Mouse (Mus musculus) layer of hippocampus, adult 2 months (tissue): ENCODE results near the gene Usf2. TPM values are rescaled to one million over a fixed set of nuclear protein-coding genes. Genes with fewer than 3 reads are reported as not detected.
"Not testable (repeated sequence)": the region's sequence is repeated elsewhere in the genome, so short reads cannot be mapped to it uniquely, and the experiment has no call there.

Experiments
- DNase-seq, 2 experiments: peaks; one replicate each; pipeline ENCODE4 v3.0.0; 2022; ENCODE audit warnings: low spot score in 2 of 2
- H3K27ac ChIP-seq: fragments of 200-600 bp; 2 replicates; pipeline ENCODE4 v1.8.1; 2022
- H3K4me3 ChIP-seq: fragments of 200-600 bp; 2 replicates; pipeline ENCODE4 v1.8.1; 2022; ENCODE audit warnings: mild to moderate bottlenecking
- CTCF ChIP-seq: fragments of 200-600 bp; conservative IDR thresholded peaks from 2 replicates; pipeline ENCODE4 v1.8.1; 2022; ENCODE audit warnings: antibody characterized with exemption, mild to moderate bottlenecking, moderate library complexity
- total RNA-seq, 2 experiments: library from RNA; stranded (reverse); gene quantifications; 2 replicates each; pipeline ENCODE4 v1.2.3; 2021

The Usf2 gene
- total RNA-seq, 2 experiments from 2014 or later: 134 to 137 TPM

DNA sequence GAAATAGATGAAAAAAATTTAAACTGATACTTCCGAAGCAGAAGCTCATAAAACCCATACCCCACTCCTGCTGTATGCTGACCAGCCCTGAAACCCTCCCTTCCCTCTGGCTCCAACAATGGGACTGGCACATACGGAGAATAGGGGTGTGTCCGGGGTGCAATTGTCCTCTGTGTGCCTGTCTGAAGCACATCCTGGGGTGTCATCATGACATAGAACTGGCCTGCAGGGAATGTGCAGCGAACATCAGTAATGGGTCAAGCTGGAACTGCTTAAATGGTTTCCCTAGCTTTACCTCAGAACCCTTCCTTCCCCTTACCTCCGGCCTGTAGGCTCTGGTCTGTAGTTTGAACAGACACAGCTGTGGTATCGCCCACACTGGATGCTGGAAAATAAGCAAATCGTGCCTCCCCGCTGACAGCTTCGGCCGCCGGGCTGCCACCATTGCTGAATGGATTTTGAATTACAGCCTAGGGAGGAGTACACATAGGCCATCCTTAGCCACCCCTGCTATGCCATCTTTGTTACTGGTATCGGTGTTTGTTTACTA, 1.6 kb downstream of the Usf2 start:
- no peak for DNase-seq
- TF ChIP-seq CTCF: no peak
- H3K27ac ChIP-seq: peak overlapping the region; percentile 98
- peak overlapping the region; percentile 62 for H3K4me3 ChIP-seq

DNA sequence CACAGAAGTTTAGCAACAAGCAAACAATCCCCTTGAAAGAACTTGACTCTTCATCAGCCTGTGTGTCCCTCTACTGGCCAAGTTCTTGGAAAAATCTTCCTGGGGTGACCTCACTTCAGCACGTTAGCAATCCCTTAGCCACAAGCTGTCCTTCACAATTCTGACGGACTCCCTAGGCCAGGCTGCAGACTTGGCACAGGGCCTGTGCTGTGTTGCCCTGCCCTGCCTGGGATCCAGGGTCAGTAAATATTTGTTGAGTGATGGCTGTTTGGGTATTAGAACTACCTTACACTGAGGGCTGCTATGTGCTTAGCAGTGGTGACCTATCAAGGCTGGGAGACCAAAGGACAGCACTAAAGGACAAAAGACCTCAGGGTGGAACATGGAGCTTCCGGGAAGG, 2.6 kb downstream of the Usf2 start:
- TF ChIP-seq CTCF: 0 out of 2 replicates have a peak, but pooled peaks have one; percentile 14
- H3K27ac ChIP-seq: 0 out of 2 replicates have a peak overlapping the region, but pooled peaks have one; percentile 98

DNA sequence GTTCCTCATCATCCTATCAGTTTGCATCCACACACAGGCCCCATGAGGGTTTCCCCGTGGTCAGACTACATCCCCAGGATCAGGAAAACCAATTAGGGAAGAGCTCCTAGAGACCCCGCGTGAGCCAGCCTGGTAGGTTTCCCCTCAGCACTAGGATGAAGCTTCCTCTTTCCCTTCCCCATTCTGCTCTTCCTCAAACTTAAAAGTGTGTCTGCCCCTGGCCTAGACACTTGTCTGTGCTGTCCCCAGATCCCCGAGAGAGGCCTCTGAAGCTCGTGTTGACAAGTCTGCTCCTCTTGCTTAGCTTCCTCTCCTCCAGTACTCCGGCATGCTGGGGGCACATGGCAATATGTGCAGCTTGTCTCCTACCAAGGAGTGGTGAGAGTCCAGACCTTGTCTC, 3.1 kb downstream of the Usf2 start:
- 0 out of 2 replicates have a peak overlapping the region, but pooled peaks have one; percentile 98 for H3K27ac ChIP-seq

More for the DNA sequence above, 2.6 kb downstream of the Usf2 start:
- H3K4me3 ChIP-seq: no peak overlapping the region
- no peak for DNase-seq

DNA sequence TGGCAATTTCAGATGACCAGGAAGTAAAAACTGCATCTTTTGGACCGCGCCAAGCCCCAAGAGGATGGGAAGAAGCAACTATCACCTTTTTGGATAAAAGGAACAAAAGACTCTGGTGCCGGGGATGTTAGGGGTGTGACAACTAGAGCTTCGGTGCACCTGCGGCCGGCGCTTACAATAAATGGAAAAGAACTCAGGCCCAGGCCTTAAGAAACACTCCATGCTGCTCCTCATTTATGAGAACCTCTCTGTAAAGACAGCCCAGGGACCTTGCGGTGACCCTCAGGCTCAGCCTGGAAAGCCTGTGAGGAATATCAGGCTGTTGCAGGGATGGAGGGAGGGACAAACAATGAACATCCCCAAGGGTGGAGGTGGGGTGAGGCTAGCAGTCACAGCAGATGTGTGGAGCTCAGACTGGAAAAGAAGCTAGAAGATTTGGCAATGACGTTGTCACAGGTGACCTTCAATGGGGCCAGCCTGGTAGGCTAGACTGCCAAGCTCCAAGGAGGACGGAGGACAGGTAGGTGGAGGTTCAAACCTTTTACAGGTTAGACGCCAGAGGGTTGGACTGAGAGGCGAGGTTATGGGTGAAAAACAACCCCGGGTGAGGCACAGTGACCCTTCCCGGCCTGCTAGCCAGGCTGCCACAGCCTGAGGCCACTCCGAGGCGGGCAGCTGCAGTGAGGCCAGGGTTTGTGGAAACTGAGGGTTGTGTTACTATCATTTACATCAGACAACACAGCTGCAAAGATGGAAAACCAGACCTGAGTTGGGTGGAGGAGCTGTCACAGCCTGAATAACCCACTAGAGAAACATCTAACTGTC, 4.0 kb downstream of the Usf2 start:
- TF ChIP-seq CTCF: no peak
- peak in 1 of 2 experiments; percentile 4 for DNase-seq
- Histone ChIP-seq H3K27ac (no peak overlapping the region), H3K4me3 (no peak overlapping the region)

More for the DNA sequence above, 3.1 kb downstream of the Usf2 start:
- no peak overlapping the region for H3K4me3 ChIP-seq
- no peak for TF ChIP-seq CTCF
- DNase-seq: no peak

DNA sequence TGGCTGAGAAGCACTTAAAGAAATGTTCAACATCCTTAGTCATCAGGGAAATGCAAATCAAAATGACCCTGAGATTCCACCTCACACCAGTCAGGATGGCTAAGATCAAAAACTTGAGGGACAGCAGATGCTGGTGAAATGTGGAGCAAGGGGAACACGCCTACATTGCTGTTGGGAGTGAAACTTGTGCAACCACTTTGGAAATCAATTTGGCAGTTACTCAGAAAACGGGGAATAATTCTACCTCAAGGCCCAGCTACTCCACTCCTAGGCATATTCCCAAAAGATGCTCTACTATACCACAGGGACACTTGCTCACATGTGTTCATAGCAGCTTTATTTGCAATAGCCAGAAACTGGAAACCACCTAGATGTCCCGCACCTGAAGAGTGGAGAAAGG, 6.7 kb downstream of the Usf2 start:
- not testable (repeated sequence) for DNase-seq, H3K27ac ChIP-seq, H3K4me3 ChIP-seq

DNA sequence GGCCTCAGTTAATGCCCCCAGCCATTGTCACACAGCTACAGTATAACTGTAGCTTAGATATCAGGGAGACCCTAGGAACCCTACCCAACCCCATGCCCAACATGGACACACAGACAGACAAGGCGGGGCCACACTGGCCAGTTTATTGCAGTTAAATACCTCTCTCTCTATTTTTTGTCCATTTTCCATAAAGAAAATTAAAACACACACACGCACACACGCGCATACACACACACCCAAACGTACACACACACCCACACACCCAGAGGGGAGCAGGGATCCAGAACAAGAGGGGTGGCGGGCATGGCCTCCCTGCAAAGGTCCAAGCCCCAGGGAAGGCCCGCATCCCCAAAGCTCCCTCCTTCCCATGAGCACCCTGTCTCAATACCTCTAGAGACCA, 10.7 kb downstream of the Usf2 start:
- TF ChIP-seq CTCF: no peak
- no peak overlapping the region for H3K27ac ChIP-seq
- H3K4me3 ChIP-seq: no peak overlapping the region
- no peak for DNase-seq

DNA sequence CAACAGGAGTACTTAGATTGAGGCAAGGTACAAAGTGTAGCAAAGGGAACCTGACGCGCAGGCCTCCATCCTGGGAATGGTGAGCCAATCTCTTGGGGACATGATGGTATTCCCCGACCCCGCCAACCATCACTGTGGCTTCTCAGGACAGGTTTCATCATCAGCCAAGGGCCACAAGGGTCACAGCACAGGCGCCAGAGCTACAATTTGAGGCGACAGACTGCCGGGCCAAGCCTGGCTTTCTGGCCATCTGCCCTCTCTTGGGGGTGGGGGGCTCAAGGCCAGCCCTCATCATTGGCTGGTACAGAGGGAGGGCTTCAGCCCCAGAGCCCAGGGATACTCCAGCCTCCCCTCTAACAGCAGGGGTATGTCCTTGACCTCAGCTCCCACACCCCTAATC, 11.1 kb downstream of the Usf2 start:
- not testable (repeated sequence) for DNase-seq, H3K27ac ChIP-seq, H3K4me3 ChIP-seq

DNA sequence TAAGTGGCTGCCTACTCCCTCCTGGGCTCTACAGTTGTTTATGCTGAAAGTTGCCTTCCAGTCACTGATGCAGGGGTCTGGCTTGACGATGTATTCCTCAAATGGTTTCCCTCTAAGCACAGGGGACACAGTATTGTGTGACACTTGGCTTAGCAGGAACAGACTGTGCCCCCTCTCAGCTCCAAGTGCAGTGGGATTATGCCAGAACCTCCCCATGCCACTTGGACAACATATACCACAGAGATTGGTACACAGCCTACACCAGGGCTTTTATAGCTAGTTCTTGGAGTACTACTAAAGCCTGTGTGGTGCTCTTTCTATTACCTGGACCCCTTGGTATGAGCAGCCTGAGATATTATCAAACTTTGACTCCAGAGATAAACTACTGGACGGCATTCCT, 11.9 kb downstream of the Usf2 start:
- not testable (repeated sequence) for H3K27ac ChIP-seq, H3K4me3 ChIP-seq, DNase-seq

DNA sequence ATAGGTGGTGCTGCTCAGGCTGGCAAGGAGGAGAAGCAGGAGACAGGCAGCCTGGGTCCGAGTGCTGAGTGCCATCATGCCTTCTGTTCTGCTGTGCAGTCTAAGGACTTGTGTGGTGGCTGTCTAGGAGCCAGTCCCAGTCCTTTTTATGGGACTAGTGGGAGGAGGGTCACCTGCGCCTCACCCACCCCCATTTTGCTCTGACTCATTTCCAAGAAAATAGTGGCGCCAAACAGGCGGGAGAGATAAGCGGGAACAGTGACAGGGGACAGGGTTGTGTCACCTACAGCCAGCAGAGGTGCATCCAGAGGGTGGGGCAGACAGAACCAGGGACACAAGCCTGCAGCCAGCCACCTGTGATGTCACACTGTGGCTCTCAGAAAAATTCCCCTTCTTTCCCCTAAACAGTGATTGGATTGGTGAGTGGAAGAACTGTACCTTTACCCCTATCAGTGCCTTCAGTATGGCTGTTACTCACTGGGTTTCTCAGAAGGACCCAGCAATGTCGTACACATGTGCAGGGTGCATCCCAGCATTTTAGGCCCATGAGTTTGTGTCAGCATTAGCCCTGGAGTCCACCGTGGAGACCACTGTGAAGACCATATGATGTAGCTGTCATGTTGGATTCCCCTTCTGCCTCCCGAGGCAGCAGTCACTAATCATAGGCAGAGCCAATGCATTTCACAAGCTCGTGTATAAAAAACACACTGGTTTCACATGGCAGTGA, 12.5 kb downstream of the Usf2 start, which contains the start of gene Hamp:
Gene Hamp (minus strand): TSS at position 124 of the 727 bp plus-strand sequence.
- Histone ChIP-seq H3K4me3 (no peak within 1 kb of the TSS), H3K27ac (no peak within 1 kb of the TSS)
- TF ChIP-seq CTCF: no peak
- DNase-seq: no peak

DNA sequence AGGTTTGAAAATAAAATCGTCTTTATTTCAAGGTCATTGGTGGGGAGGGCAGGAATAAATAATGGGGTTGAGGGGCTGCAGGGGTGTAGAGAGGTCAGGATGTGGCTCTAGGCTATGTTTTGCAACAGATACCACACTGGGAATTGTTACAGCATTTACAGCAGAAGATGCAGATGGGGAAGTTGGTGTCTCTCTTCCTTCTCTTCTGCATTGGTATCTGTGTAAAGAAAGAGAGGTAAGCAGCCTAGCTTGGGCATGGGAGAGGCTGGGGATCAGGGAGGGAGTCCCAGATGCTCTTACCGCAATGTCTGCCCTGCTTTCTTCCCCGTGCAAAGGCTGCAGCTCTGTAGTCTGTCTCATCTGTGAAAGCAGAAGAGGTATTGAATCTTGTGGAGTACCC, 14.2 kb downstream of the Usf2 start:
- not testable (repeated sequence) for H3K27ac ChIP-seq, DNase-seq, H3K4me3 ChIP-seq

DNA sequence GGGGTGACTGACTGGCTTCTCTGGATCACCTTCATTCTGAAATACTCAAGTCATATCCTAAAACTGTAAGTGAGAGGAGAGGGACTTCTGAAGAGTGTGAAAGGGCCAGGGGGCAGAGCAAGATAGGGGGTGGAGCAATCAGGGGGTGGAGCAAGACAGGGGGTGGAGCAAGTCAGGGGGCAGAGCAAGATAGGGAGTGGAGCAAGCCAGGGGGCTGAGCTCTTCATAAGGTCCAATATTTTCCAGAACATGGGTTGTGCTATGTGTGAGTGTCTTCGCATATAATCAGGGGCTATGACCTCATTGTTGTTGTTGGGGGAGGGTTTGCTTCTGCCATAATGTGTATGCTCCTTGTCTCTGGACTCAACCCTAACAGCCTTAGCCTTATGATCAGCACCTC, 16.5 kb downstream of the Usf2 start:
- not testable (repeated sequence) for H3K4me3 ChIP-seq, DNase-seq, H3K27ac ChIP-seq

DNA sequence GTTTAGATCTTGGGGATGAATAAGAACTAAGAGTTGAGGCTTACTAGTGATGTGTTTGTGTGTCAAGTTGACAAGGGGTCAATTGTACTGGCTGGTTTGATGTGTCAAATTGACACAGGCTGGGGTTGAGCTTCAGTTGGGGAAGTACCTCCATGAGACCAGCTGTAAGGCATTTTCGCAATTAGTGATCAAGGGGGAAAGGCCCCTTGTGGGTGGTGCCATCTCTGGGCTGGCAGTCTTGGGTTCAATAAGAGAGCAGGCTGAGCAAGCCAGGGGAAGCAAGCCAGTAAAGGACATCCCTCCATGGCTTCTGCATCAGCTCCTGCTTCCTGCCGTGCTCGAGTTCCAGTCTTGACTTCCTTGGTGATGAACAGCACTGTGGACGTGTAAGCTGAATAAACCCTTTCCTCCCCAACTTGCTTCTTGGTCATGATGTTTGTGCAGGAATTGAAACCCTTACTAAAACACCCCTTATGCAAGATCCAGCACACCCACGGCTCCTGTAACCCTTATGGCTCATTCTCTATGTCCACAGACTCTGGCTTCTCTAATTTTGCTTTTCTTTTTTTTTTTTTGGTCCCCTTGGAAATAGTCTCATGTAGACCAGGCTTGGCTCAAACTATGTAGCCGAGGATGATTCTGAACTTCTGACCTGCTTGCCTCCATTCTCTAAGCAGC, 21.0 kb downstream of the Usf2 start:
- DNase-seq, H3K4me3 ChIP-seq, H3K27ac ChIP-seq: not testable (repeated sequence)

DNA sequence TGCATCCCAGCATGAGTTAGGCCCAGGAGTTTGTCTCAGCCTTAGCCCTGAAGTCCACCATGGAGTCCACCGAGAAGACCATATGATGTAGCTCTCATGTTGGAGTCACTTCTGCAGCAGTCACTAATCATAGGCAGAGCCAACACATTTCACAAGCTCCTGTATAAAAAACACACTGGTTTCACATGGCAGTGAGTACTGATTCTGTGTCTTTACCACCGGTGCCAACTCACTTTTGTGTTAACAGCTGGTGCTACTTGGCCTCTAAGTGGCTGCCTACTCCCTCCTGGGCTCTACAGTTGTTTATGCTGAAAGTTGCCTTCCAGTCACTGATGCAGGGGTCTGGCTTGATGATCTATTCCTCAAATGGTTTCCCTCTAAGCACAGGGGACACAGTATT, 32.0 kb downstream of the Usf2 start, which contains the start of gene Hamp2:
Gene Hamp2 (minus strand): TSS at position 101 of the 400 bp plus-strand sequence.
- not testable (repeated sequence) for H3K4me3 ChIP-seq, H3K27ac ChIP-seq, DNase-seq
